In genomic region chr8:88566119-88566518, GRCm38 (mm10) we compare ENCODE assay signal across 11 mouse cellular contexts. TPM values are rescaled to one million over a fixed set of nuclear protein-coding genes. Genes with fewer than 3 reads are reported as not detected.
DNase-seq lines count a peak whose midpoint lies in the region; ATAC-seq lines count a peak whose summit lies in the region.
"Had no signal": no experiment of that assay in that cellular context is flagged by ENCODE, and none has a peak within 500 bp of the region (broad histone marks: within the 10 kb centered on the region; RNA-seq: fewer than 3 reads in every experiment).

No protein-coding gene starts in this region.

- no peak overlapping the region for H3K9ac ChIP-seq in midbrain, embryonic 15.5 days
- H3K9ac ChIP-seq: liver, embryonic 14.5 days; neural tube, embryonic 12.5 days had no signal

- DNase-seq in kidney, postnatal 10 days = peak; percentile 52
- DNase-seq in kidney, adult 11 months = no peak
- peak; percentile 54 to 60 for DNase-seq in cerebellum, adult 18-20 months
- DNase-seq in cerebellum, postnatal 25 days = peak; percentile 47 to 67
- peak; percentile 59 to 62 for DNase-seq in natural killer cell, adult 2 months (ENCODE audit: low spot score in 2 of 2)
- no peak for DNase-seq in right cerebral cortex, postnatal 14 days
- DNase-seq: gastrocnemius, adult 2 months; layer of hippocampus, adult 9-11 months had no signal

- H3K27me3 ChIP-seq in midbrain, embryonic 15.5 days (replicated peaks) = no peaks in the 10 kb centered on the region
- H3K27me3 ChIP-seq: neural tube, embryonic 12.5 days had no signal

- H3K36me3 ChIP-seq in midbrain, embryonic 15.5 days (replicated peaks) = no peaks in the 10 kb centered on the region
- H3K36me3 ChIP-seq: neural tube, embryonic 12.5 days had no signal

- H3K4me3 ChIP-seq in midbrain, embryonic 15.5 days = no peak overlapping the region
- H3K4me3 ChIP-seq: gastrocnemius, adult 2 months; neural tube, embryonic 12.5 days had no signal

- H3K27ac ChIP-seq in midbrain, embryonic 15.5 days = no peak overlapping the region
- H3K27ac ChIP-seq: gastrocnemius, adult 2 months; liver, embryonic 14.5 days; neural tube, embryonic 12.5 days had no signal

- ATAC-seq in midbrain, embryonic 15.5 days (replicated peaks) = no peak

- H3K9me3 ChIP-seq in midbrain, embryonic 15.5 days = no peaks in the 10 kb centered on the region
- H3K9me3 ChIP-seq: neural tube, embryonic 12.5 days had no signal

- peaks cover 19% of the 10 kb centered on the region for H3K4me1 ChIP-seq in midbrain, embryonic 15.5 days

- no peak overlapping the region for H3K4me2 ChIP-seq in midbrain, embryonic 15.5 days
- H3K4me2 ChIP-seq: neural tube, embryonic 12.5 days had no signal

- 82% methylated on average over 4 of the region's 4 CpGs for WGBS in midbrain, embryonic 15.5 days

RNA-seq across cellular contexts. Expression of gene Nkd1, which starts 45.0 kb away (rescaled TPM):
- polyA plus RNA-seq in midbrain, embryonic 15.5 days (2015; fragmentation: Nextera tagmentation; extraction: Ambion mirVana) = 62.9 and 69.1 TPM in 2 replicates

Comparison
In these comparisons a context has a peak if more than half of its experiments do, and no peak if none do; other contexts are left out.
1. DNase-seq: peak in kidney, postnatal 10 days (single experiment), cerebellum, adult 18-20 months (2 of 2), cerebellum, postnatal 25 days (2 of 2) and natural killer cell, adult 2 months (2 of 2); none in kidney, adult 11 months (single experiment) and right cerebral cortex, postnatal 14 days (single experiment).